Mouse (Mus musculus) yolk sac, embryonic 10.5 days (tissue): ENCODE results near the gene Pnkd.
"Not testable (repeated sequence)": the region's sequence is repeated elsewhere in the genome, so short reads cannot be mapped to it uniquely, and the experiment has no call there.

ENCODE experiments used
- DNase-seq: peaks from one replicate; pipeline ENCODE4 v3.0.0-alpha.2; 2017; ENCODE audit warnings: low spot score

Pnkd gene

GRCm38 (mm10) chr1:74389831-74390286 lies 105.1 kb downstream of the Pnkd start:
- peak; percentile 47 for DNase-seq

GRCm38 (mm10) chr1:74390287-74390906 lies 105.7 kb downstream of the Pnkd start:
- DNase-seq, result peak; percentile 62

GRCm38 (mm10) chr1:74390924-74391748 lies 106.4 kb downstream of the Pnkd start, which contains the start of gene Ctdsp1:
Ctdsp1 (plus strand) TSS chr1:74391509.
- peak; percentile 94 for DNase-seq

GRCm38 (mm10) chr1:74391844-74392441 lies 107.2 kb downstream of the Pnkd start:
- DNase-seq, result peak; percentile 90

DNA sequence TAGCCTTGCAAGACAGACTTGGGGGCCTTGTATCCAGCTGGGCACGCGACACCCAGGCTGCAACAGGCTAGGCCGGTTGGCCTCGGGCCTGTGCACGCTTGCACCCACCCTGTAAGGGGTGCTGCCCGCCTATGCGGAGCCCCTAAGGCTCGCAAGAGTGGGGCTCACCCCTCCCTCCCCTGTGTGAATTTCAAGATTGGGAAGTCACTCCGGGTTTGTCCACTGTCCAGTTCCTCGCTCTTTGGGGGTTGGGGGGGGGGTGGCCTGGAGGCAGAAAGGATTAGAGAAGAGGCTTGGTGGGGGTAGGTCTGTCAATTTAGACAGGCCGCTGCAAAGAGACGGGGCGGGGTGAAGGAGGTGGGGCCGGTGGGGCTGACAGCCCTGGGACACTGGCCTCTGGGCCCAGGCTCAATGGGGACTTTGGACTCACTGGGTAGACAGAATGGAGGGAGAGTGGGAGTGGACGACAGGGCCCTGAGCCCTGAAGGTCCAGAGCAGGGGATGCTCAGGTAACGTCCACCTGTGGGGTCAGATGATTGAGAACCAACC lies 107.8 kb downstream of the Pnkd start:
- DNase-seq, result peak; percentile 91

GRCm38 (mm10) chr1:74393010-74393409 lies 108.3 kb downstream of the Pnkd start:
- DNase-seq, result no peak

DNA sequence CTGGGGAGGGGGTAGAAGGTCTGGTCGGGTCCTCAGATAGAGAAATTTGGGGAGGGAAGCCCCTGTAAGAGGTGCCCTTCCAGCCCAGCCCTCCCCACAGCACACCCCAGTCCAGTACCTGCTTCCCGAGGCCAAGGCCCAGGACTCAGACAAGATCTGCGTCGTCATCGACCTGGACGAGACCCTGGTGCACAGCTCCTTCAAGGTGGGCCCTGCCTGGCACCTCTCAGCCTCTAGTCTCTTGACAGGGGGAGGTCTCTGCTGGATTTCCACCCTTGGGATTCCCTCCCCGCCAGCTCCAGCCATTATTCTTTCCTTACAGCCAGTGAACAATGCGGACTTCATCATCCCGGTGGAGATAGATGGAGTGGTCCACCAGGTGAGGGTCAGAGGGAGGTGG lies 109.0 kb downstream of the Pnkd start:
- no peak for DNase-seq

- no peak for DNase-seq
Measured at GRCm38 (mm10) chr1:74394311-74394710, 109.6 kb downstream of the Pnkd start.

- DNase-seq, result no peak
Measured at GRCm38 (mm10) chr1:74394858-74395257, 110.1 kb downstream of the Pnkd start.

DNA sequence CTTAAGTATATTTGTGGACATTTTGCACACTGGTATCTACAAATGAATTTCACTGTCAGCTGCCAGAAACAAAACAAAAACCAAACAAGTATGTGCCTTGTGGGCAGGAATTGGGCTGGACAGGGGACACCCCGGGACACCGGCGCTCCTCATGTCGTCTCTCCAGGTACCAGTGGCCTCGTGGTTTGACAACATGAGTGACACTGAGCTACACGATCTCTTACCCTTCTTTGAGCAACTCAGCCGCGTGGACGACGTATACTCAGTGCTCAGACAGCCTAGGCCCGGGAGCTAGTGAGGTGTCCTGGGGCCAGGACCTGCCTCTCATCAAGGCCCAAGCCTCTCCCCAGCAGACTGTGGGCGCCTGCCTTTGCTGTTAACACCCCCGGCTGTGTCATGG lies 110.6 kb downstream of the Pnkd start:
- no peak for DNase-seq

GRCm38 (mm10) chr1:74396456-74397222 lies 111.9 kb downstream of the Pnkd start:
- not testable (repeated sequence) for DNase-seq

DNA sequence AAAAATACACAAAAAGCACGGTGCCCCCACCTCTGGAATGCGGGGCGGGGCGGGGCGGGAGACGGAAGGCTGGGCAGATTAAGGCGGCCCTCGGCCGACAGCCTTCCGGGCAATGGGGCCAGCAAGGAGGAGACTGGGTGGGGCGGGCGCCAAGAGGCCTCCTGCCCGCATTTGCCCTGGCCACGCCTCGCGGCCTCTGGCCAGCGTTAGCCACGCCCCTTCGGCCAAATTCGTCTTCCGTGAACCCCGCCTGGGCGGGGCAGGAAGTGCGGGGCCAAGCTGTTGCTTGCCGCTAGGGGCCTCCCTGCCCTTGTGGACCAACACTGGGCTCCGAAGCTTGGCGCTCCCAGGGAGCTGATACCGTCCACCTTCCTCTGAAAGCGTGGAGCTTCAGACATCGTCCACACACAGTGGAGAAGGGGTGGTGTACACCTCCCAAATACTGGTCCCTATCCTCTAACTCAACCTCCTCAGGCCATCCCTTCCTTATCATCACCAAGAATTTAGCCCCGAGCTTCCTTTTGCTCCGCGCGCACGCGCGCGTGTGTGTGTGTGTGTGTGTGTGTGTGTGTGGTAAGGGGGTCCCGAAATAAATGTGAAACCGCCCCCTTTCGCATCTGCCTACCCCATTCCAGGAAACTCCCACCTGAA lies 112.7 kb downstream of the Pnkd start:
- peak; percentile 99 for DNase-seq

DNA sequence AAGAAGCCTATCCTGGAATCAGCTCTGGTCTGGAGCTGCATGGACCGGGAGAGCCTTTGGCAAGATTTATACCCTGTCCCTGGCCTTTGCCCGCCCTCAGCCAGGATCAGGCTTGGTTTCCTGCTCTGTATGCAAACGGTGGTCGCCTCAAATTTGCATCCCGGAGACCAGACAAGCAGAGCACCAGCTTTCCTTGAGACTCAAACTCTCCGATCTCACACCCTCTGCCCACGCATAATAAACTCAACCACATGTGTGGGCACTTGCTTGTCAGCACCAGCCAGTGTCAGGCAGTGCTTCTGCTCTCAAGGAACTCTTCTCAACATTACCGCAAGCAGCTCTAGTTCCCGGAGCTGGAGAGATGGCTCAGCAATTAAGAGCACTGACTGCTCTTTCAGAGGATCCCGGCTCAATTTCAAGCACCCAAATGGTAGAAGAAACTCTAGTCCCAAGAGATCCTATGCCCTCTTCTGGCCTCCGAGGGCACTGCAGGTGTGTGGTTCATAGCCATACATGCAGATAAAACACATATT lies 113.3 kb downstream of the Pnkd start:
- DNase-seq, result peak; percentile 78

DNA sequence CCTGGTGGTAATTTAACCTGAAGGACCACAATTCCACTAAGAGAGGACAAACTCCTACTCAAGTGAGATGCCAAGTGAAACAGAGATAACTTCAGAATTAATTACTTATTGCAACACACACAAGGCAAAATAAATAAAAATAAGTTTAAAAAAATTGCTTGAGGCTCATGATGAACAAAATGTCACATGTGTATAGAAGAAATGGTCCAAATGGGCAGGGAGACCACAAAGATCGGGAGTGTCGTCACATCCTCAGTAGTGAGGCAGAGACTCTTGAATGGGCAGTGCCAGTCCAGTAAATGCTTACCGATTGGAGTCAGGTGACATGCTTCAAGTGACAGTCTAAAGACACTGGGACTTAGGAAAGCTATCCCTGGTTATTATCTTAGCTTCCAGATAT lies 115.8 kb downstream of the Pnkd start:
- DNase-seq, result no peak

- no peak for DNase-seq
Measured at GRCm38 (mm10) chr1:74401015-74401702, 116.4 kb downstream of the Pnkd start.
